Mouse (Mus musculus) cerebellum, postnatal 14 days (tissue): ENCODE results near the gene Adat1.

ENCODE experiments used
- DNase-seq, 2 experiments: peaks; one replicate each; pipeline ENCODE4 v3.0.0; 2021; ENCODE audit warnings: mixed read lengths in 2 of 2

Adat1 gene

DNA sequence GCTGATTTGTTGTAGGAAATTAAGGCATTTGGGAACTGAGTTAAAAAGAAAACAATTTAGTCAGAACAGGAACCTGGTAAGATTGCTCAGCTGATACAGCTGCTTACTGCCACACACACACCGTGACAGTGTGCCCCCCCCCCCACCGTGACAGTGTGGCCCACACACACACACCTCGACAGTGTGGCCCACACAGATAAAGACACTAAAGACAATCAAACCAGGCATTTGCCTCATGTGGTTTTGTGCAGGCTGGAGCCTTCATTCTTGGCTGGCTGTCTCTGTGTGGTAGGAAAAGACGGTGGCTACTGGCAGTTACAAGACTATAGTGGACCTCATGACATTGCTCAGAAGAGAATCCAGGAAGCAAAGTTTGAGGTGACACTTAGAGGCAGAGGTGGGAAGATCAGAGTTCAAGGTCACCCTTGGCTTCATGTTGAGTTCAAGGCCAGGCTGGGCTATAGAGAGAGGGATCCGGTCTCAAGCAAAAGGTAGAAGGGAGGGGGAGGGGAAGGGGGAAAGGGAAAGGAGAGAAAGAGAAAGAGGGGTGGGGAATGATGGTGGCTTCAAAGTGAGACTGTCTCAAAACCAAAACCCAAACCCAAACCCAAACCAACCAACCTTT lies 24.7 kb downstream of the Adat1 start:
- no peak for DNase-seq

DNA sequence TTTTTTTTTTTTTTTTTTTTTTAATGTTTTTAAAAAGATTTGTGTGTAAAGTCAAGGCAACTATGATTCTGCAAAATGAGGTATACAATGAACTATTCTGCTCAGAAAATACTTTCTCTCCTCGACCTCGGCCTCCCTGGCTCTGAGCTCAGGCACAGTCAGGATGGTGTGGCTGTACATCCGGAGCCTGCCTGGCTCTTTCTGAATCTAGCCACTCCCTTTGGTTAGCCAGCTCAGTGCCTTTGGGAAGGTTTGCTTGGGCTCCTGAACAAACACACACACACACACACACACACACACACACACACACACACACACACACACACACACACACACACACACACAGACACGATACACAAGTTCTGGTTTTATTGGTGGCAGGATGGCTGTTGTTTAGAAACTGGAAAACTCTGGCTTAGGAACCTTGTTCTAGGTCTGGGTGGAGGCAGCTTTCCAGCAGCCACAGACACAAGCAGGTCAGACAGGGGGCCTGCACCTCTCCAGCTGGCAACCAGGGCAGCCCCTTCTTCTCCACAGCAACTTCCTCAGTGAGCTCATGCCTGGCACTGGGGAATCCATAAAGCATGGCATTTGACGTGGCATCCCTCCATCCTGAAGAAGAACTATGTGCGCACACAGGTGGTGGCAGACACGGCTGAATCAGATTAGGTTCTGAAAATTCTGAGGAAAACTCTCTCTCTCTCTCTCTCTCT lies 27.1 kb downstream of the Adat1 start:
- DNase-seq = peak in 1 of 2 experiments; percentile 28

DNA sequence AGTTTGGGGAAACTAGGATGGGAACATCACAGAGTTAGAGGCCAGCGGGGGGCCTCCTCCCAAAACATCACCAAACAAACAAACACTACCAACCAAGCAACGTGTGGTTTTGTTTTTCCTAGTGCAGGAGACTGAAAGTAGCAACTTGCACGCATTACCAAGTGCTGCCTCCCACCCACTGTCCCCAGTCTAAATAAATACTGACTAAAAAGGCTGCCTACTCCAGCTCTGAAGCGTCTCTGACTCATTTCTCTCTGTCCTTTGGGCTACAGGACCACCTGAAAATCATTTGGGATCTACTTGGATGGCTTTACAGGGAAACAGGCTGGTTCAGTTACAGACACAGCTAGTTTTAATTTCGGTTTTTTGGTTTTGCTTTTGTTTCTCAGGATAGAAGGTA lies 27.8 kb downstream of the Adat1 start:
- DNase-seq = no peak

DNA sequence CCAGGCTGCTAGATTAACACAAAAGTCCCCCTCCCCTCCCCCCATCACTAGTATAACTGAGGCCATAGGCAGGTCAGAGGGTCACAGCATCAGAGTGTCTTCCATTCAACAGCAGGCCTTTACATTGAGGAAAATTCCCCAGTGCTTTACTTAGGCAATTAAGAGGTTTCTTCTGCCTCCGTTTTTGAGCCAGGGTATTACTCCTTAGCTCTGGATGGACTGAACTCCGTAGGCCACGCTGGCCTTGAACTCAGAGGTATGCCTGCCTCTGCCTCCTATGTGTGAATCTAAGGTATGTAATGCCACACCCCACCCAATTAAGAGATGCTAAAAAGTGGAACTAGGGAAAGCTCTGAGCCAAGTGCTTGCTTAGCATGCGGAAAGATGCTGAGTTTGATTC lies 28.6 kb downstream of the Adat1 start:
- no peak for DNase-seq

DNA sequence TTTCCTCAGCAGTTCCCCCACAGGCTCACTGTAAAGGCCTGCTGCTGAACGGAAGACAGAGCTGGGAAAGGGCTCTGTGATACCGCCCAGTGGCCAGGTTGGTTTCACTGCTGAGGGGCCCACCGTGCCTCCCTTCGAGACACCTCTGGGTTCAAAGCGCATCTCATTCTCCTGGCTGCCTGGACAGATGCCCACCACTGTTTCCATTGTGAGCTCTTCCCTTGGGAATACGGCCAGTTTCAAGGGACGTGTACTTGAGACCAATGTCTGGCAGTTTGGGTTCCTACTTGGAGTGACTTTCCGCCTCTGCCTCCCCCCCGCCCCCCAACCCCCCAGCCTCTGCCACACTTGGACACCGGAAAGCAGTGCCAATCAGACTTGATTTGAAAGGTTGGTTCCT lies 29.0 kb downstream of the Adat1 start:
- peak in 1 of 2 experiments; percentile 41 for DNase-seq

DNA sequence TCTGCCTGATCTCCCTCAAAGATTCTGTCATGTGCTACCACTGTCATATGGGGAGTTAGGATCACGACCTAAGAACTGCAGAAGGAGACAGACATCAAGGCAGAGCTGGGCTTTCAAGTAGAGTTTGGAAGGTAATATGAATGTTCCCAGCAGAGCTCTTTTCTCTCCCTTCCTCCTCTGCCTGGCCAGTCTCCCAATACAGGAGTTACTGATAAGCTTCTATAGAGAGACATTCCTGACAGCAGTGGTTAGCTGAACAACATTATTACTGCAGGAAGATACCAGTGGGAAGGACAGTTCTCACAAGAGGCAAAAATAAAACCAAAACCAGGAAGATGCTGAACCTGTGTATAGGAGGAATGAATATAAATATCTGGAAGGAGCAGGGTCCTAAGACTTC lies 29.5 kb downstream of the Adat1 start:
- no peak for DNase-seq

DNA sequence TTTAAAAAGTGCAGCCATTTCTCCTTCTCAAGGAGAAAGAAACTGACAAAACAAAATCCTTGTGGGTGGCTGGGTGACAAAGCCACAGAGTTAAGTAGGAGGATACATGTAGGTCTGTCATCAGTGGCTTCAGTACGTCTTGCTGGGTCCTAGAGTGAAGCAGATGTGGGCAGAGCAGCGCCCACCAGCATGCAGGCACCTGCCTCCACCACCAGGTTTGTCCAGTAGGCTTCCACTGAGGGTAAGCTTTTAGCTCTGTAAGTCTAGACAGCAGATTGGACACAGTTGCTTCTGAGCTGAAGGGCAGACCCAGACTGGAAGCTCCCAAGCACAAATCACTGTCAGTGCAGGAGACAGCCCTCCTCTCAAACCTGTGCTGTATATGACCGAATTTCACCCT lies 30.8 kb downstream of the Adat1 start:
- no peak for DNase-seq

DNA sequence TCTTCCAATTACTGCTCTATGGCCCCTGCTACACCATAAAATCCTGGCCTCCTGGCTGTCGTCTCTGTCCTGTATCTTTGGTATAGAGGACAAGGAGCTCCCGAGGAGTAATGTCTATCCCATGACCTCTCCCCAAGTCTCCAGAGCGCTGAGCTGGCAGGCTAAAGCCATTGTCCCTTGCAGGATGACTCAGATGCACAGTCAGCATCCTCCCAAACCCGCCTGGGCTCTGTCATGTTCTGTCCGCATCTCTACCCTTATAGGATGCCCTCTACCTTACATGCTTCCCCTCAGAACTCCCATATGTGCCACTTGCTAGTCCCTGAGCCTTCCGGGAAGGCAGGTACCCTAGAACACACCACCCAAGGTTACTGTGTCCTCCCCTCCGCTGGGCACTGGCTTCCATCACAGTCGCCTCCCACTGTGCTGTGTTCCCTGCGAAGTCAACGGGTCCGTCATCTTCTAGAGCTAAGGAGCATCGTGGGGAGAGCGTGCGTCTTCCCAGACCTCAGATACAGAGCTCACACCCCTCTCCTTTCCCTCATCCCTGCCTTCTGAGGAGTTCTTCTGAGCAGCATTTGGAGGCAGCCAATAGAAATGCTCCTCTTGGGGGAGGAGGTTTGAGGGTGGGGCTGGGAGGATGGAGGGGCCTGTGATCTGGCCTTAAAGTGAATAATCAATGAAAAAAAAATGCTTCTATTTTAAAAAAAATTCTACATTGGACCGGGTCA lies 31.3 kb downstream of the Adat1 start:
- no peak for DNase-seq

DNA sequence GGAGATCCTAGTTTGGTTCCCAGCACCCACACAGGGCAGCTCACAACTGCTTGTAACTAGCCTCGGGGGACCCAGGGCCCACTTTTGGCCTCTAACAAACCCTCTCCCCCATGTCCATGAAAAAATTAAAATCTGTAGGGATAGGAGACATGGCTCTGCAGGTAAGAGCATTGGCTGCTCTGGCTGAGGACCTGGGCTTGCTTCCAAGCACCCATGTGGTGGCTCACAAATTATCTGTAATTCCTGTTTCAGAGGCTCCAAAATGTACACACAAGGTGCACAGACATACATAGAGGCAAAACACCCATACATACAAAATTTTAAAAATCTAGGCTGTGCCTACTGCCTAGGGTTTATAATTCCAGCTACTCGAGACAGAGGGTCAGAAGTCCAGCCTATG lies 34.9 kb downstream of the Adat1 start:
- DNase-seq = peak in 1 of 2 experiments; percentile 48

DNA sequence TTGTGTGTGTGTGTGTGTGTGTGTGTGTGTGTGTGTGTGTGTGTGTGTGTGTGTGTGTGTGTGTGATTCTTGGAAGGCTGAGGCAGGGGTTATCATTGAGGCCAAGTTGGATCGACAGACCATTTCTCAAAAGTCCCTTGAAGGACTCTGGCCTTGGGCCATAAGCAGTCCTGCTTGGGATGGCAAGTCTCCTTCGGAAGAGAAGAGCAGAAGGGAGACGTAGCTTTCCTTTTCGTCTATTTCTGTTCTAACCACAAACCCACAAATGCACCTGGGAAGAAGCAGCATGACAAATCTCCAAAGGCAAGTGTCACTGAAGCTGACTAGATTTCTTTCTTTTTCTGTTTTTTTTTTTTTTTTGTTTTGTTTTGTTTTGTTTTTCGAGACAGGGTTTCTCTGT lies 36.2 kb downstream of the Adat1 start:
- DNase-seq = no peak

DNA sequence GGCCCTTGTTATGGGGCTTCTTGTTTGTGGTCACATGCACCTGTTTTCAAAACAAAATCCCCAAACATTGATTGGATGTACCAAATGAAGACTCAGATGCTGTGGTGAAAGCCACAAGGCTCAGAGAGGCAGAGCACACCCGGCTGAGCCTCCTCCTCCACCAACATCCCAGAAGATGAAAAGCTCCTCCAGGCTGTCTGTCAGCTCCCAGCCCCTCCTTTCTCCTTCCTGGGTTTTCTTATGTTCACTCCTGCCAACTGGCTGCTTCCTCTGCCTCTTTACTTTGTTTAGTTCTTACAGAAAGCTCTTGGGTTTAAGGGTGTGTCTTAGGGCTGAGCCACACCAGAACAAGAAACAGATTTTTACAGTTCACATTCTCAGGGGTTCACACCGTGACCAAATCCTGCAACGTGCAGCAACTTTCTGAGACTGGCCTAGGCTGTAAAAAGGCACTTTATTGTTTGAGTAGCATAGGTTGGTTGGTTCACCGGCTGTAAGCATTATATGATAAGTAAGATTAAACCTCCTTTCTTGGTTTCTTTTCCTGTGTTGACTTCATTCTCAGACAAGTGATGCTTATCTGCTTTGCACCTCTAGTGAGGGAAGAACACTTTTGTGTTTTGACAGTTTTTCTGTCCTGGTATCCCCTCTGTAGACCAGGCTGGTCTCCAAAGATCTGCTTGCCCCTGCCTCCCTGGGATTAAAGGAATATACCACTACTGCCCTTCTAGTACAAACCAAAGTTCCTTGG lies 37.1 kb downstream of the Adat1 start:
- DNase-seq = no peak

DNA sequence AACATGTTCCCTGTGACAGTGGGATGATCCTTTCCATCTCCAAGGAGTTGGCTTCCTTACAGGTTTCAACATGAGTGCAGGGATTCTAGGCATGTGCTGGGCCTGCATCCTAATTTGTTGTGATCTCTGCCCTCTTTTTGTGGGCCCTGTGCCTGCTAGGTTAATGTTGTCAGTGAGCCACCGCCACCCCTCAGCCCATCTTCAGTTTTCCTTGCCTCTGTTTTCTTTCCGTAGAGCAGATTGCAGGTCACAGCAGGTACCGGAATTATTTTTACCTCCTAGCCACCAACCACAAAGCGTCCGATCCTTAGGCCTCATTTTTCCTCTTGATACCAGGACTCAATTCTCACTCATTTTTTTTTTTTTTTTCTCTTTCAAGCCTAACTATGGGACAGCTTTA lies 40.2 kb downstream of the Adat1 start:
- peak; percentile 54 to 68 for DNase-seq

DNA sequence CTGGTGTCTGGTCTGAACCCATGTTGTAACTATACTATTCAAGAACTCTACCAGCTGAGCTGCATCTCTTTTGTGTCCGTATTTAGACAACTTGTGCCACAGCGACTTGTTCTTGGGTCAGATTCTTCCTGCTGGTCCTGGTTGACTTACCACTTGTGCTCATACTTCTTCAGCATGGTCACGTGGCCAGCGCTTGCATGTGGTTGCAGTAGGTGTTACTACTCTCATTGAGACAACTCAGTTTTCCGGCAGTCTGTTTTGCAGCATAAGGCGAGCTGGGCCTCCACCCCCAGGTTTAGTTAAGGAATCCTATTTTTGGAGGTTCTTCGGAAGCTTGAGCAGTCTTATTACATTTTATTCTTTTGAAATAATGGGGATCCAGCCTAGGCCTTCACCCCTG lies 40.8 kb downstream of the Adat1 start:
- no peak for DNase-seq

DNA sequence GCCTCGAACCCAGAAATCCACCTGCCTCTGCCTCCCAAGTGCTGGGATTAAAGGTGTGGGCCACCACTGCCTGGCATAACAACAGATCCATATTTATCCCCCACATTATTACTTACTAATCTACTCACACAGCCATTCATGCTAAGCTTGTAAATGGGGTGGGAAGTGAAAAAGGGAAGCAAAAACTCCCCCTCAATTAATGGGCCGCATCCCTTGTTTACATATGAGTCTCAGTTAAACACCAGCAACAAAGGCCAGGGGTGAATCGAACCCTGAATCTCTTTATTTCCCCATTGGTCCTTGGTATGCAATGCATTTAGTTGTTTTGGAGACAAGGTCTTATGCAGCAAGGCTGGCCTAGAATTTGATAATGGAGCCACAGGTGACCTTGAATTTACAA lies 41.3 kb downstream of the Adat1 start:
- no peak for DNase-seq

DNA sequence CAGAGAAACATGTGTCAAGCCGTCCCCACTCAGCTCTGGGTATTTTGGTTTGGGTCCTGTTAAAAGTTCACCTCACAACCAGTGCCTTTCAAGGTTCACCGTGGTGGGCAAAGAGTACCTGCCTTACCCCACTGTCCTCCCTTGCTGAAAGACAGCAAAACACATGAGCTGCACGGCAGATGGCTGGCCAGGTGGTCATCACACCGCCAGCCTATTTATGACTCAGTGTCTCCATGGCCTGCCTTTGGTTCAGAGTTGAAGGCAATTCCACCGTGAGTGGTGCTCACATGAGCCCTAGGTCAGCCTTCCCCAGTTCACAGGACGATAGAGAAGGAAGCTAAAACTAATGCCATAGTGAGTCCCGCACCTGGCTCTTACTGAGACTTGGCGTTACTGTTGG lies 44.1 kb downstream of the Adat1 start:
- DNase-seq = peak in 1 of 2 experiments; percentile 52

DNA sequence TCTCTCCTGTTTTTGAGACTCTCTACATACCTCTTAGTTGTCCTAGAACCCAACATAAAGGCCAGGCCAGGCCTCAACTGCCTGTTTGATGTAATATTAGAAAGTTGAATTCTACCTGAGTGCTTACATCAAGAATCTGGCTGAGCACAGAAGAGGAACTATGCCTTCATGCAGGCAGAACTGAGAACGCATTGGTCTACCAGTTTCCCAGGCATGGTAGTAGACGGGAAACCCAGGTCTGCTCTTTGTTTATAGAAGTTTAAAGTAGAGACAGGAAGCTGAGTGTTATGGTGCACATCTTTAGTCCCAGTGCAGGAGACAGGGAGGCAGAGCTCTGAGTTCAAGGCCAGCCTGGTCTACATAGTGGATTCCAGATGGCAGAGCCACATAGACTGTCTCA lies 45.0 kb downstream of the Adat1 start:
- DNase-seq = no peak

DNA sequence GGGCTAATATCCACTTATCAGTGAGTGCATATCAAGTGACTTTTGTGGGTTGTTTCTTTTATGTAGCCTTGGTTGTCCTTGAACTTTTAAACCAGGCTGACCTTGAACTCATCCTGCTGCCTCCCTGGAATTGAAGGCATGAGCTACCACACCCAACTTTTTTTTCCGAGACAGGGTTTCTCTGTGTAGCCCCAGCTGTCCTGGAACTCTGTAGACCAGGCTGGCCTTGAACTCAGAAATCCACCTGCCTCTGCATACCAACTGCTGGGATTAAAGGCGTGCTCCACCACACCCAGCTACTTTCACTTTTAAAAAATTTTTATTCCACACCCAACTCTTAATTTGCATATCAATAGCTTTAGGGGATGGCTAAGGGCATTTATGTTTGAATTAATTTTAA lies 48.6 kb downstream of the Adat1 start:
- no peak for DNase-seq

DNA sequence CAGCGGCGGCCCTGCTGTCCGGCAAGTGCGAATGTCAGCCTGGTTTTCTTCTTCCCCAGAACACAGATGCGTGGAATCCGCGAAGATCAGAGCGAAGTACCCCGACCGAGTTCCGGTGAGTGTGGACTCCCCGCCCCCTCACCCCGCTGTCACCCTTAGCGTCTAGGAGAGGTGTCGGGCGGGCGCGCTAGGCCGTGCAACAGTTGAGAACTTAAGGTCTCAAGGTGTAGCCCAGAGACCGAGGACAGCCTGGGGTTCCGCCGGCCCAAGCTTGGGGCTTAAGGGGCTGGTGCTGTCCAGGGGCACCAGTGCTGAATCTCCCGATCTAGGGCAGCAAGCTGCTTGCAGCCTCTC lies 51.0 kb downstream of the Adat1 start:
- DNase-seq = peak in 1 of 2 experiments; percentile 49

DNA sequence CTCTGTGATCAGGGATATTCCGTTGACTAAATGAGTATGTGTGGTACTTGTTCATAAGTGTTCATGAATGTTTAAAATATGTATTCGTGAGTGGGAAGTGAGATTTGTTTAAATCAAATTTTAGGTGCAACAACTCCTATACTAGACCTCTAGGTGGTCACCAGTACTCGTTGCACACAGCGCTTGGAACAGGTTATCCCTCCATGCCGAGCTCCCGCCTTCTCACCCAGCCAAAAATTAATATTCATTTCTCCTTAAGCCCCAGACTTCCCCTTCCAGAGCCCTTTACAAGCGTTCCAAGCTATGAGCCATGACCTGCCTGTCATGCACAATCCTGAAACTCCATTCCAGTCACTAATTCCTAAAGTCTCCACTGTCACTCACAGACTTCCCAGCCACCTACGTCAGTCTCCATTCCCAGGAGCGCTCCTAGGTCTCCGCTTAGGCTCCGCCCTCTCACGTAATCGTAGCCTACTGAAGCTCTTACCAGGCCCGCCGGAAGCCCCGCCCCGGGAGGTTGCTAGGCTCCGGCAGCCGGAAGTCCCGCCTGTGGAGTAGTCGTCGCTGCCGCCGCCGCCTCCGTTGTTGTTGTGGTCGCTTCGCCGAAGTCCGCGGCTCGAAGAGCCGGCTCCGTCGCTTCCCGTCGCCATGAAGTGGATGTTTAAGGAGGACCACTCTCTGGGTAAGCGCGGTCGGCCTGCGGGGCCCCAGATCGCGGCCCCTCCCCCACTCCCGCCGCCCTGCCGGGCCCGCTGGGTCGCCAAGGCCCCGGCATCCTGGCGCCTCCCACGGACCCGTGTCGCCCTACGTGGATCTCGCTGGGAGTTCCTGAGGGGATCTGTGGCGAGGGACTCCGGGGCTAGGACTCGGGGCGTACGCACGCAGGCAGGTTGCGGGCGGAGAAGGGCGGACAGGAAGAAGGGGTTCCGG lies 51.7 kb downstream of the Adat1 start, which contains the start of gene Gabarapl2:
TSS of gene Gabarapl2 (plus strand) at position 533 of the 930 bp plus-strand sequence.
- DNase-seq = peak; percentile 98 to 99

DNA sequence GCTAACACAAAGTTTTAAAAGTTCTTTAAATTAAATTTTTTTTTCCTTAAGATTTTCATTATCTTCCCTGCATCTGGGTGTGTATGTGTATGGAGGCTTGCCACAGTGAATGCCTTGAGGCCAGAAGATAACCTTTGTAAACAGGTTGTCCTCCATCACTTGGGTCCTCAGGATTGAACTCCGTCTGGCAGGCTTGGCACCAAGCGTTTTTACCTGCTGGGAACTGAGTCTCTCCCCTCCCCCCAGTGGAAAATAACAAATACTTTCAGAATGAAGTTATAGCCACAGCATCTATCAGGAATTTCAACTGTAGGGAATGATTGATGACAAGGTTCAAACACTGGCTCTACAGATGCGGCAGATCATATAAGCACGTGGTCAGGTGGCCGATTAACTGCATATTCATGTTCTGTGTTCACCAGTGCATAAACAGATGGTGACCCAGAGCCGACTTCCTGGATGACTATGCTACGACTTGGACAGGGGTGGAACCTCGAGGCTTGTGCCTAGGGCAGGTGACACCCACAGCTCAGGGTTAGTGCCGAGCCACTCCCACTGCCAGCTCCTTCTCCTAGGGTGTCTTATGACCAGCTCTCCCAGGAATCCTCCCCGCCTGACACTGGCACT lies 52.5 kb downstream of the Adat1 start:
- DNase-seq = peak; percentile 62 to 72
